Mouse (Mus musculus): ENCODE measurements around the gene Timm44. TPM values are rescaled to one million over a fixed set of nuclear protein-coding genes. Genes with fewer than 3 reads are reported as not detected.

Timm44 gene
- total RNA-seq, 2 experiments from 2014 or later: 76.2 to 77.4 TPM

DNA sequence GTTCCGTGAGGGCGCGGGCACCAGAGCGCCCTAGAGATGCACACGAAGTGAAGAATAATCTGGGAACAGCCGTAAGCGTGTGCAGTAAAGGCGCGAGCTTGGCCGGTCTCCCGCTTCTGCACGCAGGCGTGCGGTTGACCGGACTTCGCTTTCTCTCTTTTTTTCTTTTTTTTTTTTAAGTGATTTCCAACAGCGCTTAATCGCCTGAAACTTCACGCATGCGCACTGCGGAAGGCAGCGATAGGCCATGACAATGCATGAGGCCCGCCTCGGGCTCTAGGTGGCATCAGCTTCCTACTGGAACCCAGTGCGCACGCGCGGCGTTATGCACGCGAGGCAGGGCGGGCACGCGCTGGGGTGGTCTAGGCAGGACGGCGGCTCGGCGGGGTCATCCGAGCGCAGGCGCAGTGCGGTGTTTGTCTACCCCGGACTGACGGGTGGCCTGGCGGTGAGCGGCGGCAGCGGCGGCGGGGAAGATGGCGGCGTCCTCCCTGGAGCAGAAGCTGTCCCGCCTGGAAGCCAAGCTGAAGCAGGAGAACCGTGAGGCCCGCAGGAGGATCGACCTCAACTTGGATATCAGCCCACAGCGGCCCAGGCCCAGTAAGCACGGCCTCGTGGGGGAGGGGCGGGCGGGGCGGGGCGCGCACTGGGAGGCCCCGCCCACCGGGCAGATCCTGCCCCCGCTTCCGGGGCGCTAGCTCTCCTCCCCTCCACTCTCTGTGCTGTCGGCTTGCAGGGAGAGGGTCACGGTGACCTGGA lies 37.1 kb downstream of the Timm44 start, which contains the start of the genes Map2k7 and Gm49320:
Gene Map2k7 (plus strand): TSS at position 307 of the 759 bp plus-strand sequence.
Gene Gm49320 (plus strand): TSS at position 432 of the 759 bp plus-strand sequence.
- DNase-seq: peak; percentile 100

DNA sequence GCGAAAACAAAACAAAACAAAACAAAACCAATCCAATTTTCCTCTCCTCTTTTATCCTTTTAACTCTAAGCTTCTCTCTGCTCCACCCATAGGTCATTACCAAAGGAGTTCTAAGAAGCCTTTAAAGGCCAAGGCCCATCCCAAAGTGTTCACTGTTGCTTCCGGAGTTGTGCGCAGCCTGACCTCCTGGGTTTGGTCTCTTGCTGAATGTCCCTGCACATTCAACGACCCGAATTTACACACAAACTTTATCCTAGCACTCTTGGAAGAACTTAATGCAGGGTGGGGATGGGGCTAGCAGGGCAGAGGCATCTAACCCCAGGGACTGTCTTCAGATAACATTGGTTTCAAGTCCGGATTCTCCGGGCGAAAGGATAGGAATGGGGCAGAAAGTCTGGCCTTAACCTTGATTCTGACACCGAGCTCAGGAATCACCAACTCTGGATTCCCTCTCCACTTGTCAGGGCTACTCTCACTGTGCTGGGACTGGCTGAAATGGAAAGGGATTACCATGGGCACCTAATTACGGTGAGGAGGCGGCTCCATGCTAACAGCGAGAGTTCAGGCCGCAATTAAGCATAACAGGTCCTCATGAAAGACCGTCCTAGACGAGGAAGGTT lies 37.8 kb downstream of the Timm44 start:
- DNase-seq: no peak

DNA sequence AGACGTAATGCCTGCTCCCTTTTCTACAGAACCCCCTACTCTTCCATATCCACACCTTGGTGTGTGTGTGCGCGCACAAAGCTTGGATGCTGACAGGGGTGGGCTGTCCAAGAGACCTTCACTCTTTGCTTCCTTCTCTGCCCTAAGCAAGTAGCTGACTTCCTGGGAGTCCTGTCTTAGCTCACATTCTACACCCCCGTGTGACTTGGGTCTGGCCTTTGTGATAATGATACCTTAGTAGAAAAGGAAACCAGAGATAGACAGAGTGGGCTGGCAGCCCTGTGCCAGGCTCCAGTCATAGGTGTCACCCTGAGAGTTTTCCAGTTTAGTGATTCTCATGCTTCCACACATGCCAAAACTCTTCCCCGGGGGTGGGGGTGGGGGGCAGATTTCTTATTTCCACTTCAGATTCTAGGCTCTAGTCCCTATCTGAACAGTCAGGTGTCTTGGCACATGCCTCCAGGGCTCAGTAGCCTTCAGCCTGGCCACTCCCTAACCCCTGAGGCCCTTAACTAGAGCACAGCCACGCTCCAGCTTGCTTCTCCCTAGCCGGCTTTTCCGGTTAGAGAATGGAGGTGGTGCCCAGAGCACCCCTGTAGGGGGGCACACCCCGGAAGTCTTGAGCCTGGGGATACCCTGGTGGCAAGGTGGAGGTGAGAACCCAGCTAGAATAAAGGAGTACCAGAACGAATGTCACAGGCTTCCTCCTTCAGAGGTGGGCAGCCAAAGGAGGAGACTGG lies 44.9 kb downstream of the Timm44 start:
- DNase-seq: no peak

DNA sequence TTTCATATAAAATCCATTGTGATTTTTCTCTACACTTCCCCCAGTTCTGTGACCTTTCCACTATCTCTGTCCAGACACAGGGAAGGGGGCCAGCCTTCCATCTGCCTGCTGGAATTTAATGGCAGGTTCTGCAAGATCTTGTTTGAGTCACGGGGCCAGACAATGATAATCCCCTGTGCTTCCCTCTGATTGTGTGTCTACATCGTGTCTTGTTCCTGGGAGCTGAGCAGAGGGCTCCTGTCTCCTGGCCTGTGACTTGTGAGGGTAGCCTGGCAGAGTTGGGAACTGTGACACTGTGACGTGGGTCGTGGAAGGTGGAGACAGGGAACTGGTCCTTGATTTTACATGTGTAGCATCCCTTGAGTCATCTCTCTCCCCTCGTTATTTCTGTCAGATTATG lies 45.9 kb downstream of the Timm44 start:
- DNase-seq: no peak

DNA sequence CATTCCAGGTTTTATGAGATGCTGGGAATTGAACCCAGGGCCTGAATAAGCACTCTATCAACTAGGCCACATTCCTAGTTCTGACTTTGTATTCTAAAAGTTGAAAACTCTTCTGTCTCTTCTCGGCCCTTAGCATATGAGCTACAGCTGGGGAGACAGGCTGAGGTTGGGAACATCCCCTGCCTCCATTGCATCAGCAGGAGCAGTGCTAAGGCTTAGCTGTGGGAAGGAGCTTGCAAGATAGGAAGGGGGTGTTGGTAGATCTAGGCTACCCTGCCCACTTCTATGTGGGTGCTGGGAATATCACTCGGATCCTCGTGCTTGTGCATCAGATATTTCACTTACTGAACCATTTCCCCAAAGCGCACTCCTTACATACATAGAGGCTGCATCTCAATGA lies 47.8 kb downstream of the Timm44 start:
- DNase-seq: no peak

DNA sequence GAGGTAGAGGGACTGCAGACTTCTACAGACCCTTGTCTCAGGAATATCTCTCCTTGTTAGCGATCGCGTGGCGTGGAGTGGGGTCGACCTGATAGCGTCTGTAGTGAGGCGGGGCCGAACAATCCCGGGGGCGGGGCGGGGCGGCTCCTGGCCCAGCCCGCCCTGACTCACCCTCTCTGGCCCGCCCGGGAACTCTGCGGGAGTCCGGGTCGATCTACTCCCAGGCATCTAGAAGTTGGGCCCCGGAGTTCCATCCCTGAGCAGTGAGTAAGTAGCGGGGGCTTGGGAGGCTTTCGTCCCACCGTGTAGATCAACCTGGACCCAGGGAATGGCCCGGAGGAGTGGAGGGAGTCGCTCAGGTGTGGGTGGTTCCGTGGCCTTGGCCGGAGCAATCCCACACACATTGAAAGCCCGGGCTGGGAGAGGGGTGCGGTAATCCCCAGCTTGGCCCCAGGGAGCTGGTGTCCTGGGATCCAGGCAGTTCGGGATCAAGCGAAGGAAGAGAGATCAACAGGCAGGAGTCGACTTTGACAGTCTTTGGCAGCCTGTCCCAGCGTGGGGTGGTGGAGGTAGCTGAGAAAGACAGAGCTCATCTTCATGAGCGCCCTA lies 48.9 kb downstream of the Timm44 start, which contains the start of gene Lrrc8e:
Gene Lrrc8e (plus strand): TSS at position 89 of the 609 bp plus-strand sequence.
- no peak for DNase-seq

DNA sequence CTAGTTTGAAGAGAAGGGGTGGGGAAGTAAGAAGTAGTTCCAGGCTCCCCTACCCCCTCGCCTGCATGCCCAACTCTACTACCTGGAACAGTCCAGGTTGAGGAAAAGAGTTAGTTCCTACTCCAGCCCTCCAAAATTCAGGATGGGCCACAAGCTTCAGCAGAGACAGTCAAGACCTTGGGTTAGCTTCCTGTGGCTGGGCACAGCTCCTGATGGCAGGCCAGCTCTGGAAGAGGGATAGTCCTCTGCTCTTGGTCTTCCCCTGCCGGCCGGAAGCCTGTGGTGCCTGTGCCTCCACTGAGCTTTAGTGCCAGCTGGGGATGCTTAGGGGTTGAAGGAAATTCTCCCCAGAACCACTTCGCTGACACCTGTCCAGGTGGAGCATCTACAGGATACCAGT lies 49.4 kb downstream of the Timm44 start:
- no peak for DNase-seq

DNA sequence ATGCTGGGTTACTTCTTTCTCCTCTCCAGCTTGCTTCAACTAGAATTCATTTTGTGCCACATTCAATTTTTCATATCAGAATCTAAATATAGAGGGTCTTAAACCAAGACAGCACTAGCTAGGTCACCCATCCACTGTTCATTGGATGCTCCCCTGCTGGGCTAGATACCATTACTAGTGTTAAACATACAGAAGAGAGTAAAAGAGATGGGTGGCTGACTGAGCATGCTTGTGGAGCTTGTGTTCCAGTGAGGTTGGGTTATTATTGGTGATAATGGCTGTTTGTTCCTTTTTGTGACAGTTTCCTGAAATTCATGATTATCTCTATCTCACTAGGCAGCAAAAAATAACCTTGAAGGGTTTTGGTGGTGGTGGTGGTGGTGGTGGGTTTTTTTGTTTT lies 53.7 kb downstream of the Timm44 start:
- no peak for DNase-seq

DNA sequence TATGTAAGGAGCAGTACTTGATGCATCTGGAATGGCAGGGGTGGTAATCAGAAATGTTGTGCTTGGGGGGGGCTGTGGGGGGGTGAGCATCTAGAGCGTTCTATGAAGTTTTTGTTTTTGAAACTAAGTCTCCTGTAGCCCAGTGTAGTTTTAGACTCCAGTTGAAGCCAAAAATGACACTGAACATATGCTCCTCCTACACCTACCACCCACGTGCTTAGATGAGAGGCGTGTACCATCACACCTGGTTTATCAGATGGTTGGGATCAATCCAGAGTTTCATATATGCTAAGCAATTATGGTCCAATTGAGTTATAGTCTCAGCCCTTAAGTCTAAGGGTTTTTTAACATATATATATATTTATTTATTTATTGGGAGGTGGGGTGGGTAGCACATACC lies 56.1 kb downstream of the Timm44 start:
- DNase-seq: no peak

DNA sequence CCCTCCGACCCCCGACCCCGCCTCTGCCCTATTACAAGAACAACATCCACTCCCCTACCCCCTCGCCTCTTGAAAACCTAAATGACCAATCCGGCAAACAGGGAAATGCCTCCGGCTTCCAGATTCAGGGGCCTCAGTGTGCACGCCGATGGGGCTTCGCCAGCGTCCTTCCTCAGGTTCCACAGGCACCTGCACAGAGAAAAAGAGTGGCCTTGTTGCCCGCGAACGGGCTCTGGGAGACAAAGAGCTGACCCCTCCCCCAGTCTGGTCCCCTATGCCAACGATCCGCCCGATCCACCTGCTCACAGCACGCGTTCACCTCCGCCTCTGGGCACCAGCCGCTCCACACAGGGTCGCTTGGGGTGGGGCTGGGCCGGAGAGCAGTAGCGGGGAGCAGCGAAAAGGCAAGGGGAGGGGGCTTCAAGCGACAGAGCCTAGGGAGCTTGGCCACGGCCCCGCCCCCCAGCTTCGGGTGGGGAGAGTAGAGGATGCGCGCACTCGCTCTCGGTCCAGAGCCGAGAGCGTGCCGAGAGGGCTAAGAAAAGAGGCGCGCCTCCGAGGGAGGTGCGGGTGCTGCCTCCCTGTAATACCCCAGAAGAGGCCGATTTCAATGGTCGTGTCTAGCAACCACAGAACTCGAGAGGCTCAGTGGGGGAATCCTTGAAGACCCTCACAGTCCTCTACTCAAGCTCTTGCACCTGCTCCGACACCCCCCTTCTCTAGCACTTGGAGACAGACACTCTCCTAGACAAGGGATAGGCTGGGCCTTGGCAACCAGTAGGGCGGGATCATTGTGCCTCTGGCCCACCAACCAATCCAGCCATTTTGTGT lies 58.7 kb downstream of the Timm44 start, which contains the start of gene Prr36:
Gene Prr36 (minus strand): TSS at position 669 of the 831 bp plus-strand sequence.
- no peak for DNase-seq

DNA sequence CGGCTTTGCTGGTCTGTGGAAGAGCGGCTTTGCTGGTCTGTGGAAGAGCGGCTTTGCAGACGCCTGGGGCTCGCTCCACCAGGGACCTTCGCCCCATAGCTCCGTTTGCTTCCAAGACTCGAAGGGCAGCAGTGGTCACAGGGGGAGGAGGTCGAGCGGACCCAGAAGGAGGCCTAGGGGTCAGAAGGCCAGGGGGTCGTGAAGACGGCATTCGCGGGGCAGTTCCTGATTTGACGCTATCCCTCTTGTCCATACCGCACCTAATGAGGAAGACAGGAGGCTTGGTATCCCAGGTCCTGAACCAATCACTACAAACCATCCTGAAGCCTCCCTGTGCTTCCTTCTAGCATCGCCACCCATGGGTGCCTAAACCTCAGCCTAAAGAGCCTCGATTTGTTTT lies 59.4 kb downstream of the Timm44 start:
- no peak for DNase-seq

DNA sequence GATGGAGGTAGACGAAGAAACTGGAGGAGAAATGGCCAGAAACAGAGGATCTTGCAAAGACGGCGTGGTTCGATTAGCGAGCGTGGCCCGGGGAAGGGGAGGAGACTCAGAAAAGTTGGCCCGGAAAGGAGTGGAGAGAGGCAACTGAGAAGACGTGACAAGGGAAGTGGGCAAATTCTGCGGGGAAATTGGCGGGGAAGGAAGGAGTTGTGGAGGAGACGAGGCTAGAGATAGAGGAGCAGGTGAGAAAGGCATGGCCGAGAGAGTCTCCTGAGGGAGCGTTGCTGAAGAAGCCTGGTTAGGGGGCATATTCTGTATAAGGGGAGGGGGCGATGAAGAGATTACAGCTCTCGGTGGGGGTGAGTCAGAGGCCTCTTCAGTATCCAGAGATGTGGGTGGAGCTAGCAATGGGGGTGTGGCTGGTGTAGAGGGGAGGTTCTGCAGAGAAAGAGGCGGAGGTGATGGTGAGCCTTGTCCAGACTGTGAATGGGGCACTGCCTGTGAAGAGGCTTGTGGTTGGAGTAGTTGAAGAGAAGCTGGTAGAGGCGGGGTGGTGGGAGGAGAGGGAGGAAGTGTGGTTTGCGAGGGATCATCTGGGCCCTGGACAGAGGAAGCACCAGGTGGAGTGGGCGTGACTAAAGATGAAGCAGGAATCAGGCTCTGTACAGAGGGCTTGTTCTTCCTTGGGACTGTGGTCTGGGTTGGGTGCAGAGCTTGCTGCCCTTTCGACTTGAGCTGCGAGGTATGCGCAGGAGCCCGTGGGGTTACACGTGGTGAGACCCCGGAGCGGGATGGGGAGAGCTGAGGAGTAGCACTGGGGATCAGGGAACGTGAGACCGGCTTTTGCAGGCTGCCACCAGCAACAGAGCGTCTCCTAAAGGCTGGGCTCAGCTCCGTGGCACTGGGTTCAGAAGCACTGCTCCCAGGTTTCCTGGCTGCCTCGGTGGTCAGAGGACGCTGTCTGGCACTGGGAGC lies 61.4 kb downstream of the Timm44 start:
- no peak for DNase-seq

DNA sequence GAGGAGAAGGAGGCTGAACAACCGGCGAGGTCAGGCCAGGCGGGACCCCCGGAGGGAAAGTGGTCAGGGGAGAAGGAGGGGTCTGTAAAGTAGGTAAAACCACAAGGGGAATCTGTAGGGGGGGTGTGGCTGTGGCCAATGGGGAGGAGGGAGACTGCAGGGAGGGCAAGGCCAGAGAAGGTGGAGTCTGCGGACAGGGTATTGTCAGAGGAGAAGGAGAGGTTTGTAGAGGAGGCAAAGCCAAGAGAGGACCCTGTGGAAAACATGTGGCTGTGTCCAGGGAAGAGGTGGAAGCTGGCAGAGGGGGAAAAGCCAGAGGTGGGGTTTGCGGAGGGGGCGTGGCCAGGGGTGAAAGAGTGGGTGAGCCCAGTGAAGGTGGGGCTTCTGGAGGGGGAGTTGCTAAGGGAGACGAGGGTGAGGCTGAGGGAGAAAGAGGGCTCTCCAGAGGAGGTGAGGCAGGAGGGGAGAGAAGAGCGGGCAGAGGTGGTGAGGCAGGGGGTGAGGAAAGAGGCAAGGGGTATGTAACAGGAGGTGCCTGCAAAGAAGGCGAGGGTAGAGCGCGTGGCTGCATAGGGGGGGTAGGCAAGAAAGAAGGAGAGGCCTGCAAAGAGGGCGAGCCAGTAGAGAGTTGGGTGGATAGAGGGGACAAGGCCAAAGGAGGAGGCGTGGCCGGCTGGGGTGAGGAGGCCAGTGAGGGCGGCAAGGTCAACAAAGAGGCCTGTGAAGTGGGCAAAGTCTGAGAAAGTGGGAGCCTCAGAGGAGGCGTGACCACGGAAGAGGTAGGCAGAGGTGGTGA lies 62.3 kb downstream of the Timm44 start:
- DNase-seq: peak; percentile 34

DNA sequence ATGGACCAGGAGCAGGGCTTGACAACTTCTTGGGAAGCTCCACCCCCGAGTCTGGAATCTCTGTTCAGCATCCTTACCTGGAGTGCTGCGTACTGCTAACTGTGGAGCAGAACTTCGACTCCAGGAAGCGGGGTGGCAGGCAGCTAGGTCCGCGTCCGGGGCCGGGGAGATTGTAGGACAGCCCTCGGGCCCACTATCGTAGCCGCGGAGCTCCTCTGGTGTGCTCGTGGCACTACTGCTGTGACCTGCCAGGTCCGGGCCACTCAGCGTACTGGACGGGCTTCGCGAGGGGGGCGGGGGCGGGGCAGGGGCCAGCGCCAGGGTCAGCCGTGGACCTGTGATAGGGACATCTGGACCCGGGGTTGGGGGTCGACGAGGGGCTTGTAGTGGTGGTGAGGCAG lies 62.9 kb downstream of the Timm44 start:
- no peak for DNase-seq

DNA sequence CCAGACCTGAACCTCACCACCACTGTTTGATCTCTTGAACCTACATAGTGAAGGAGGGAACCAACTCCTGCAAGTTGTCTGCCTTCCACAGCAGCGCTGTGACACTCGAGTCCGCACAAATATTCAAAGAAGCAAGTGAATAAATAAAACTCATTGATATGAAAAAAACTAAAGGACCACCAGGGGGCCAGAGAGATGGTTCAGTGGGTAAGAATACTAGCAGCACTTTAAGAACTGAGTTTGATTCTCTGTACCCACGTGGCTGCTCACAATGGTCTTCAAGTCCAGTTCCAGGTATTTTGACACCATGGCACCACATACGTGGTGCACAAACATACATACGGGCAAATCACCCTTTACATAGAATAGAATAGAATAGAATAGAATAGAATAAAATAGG lies 64.6 kb downstream of the Timm44 start:
- no peak for DNase-seq

Data from gastrocnemius, postnatal 25 days (tissue).